Mouse (Mus musculus) liver, embryonic 13.5 days (tissue): Measurements from ENCODE around the gene Txndc12. TPM values are rescaled to one million over a fixed set of nuclear protein-coding genes. Genes with fewer than 3 reads are reported as not detected.

ENCODE experiments used
- ATAC-seq: fragments of 200-750 bp; cut with Nextera tagmentation; 2 replicates; pipeline ENCODE4 v1.8.0; 2017; ENCODE audit warnings: low read depth, mild to moderate bottlenecking, moderate number of reproducible peaks, moderate library complexity
- DNase-seq: peaks from one replicate; pipeline ENCODE4 v3.0.0; 2022
- H3K27ac ChIP-seq: fragments of 300-500 bp; sonication (generic); 2 replicates; pipeline ENCODE4 v1.5.1; 2015; ENCODE audit warnings: moderate library complexity, mild to moderate bottlenecking, inconsistent platforms
- H3K27me3 ChIP-seq: fragments of 300-500 bp; sonication (generic); 2 replicates; pipeline ENCODE4 v1.6.1; 2015; ENCODE audit warnings: mild to moderate bottlenecking, inconsistent platforms
- H3K36me3 ChIP-seq: fragments of 300-500 bp; sonication (generic); 2 replicates; pipeline ENCODE4 v1.6.1; 2015; ENCODE audit warnings: mild to moderate bottlenecking, inconsistent platforms
- H3K4me1 ChIP-seq: fragments of 300-500 bp; sonication (generic); replicated peaks from 2 replicates; pipeline ENCODE4 v1.6.1; 2015; ENCODE audit warnings: inconsistent platforms
- H3K4me2 ChIP-seq: fragments of 300-500 bp; sonication (generic); 2 replicates; pipeline ENCODE4 v1.6.1; 2015; ENCODE audit warnings: inconsistent platforms, mild to moderate bottlenecking, moderate library complexity
- H3K4me3 ChIP-seq: fragments of 300-500 bp; sonication (generic); replicated peaks from 2 replicates; pipeline ENCODE4 v1.5.1; 2015; ENCODE audit warnings: mild to moderate bottlenecking, inconsistent platforms
- H3K9ac ChIP-seq: fragments of 300-500 bp; sonication (generic); 2 replicates; pipeline ENCODE4 v1.6.1; 2015; ENCODE audit warnings: mild to moderate bottlenecking, inconsistent platforms
- H3K9me3 ChIP-seq: fragments of 300-500 bp; sonication (generic); replicated peaks from 2 replicates; pipeline ENCODE4 v1.6.1; 2016; ENCODE audit warnings: inconsistent platforms
- WGBS: fragments of 180-500 bp; shearing (Covaris S2); methylation state at CpG from one replicate; pipeline ENCODE4 v1.1.7; 2015; ENCODE audit not compliant: insufficient replicate concordance; 5-methylcytosine and 5-hydroxymethylcytosine counted together
- polyA plus RNA-seq: library from polyadenylated mRNA; unstranded; fragments of >200 nt; fragmentation: Nextera tagmentation; extraction: Ambion mirVana; gene quantifications from 2 replicates; pipeline ENCODE4 v1.2.1, GENCODE M21; 2015

The Txndc12 gene
- polyA plus RNA-seq, 1 experiment from 2014 or later = 28.3 TPM

GRCm38 (mm10) chr4:108902886-108903285 is 68.5 kb downstream of the Txndc12 start:
- Histone ChIP-seq H3K4me2 (no peak overlapping the region), H3K27ac (no peak overlapping the region), H3K4me1 (no peaks in the 10 kb centered on the region), H3K36me3 (no peaks in the 10 kb centered on the region), H3K9ac (no peak overlapping the region), H3K4me3 (no peak overlapping the region), H3K27me3 (0 out of 2 replicates have a peak, but pooled peaks cover 5% of the 10 kb centered on the region), H3K9me3 (no peaks in the 10 kb centered on the region)
- ATAC-seq (no peak), DNase-seq (no peak)
- WGBS = 78% methylated on average over 9 of the region's 9 CpGs

GRCm38 (mm10) chr4:108903346-108903745 is 68.9 kb downstream of the Txndc12 start:
- H3K27me3 ChIP-seq = 0 out of 2 replicates have a peak, but pooled peaks cover 5% of the 10 kb centered on the region
- H3K9me3 ChIP-seq = no peaks in the 10 kb centered on the region
- no peak overlapping the region for H3K27ac ChIP-seq
- DNase-seq = no peak
- no peaks in the 10 kb centered on the region for H3K4me1 ChIP-seq
- H3K4me3 ChIP-seq = no peak overlapping the region
- H3K36me3 ChIP-seq = no peaks in the 10 kb centered on the region
- 73% methylated on average over 9 of the region's 9 CpGs for WGBS
- H3K9ac ChIP-seq = no peak overlapping the region
- no peak for ATAC-seq
- no peak overlapping the region for H3K4me2 ChIP-seq

GRCm38 (mm10) chr4:108904076-108904475 is 69.7 kb downstream of the Txndc12 start:
- WGBS = 50% methylated on average over 6 of the region's 6 CpGs
- ATAC-seq = no peak

GRCm38 (mm10) chr4:108904790-108905189 is 70.4 kb downstream of the Txndc12 start:
- no peaks in the 10 kb centered on the region for H3K9me3 ChIP-seq
- no peak for DNase-seq
- H3K4me1 ChIP-seq = no peaks in the 10 kb centered on the region
- H3K36me3 ChIP-seq = no peaks in the 10 kb centered on the region
- no peak for ATAC-seq
- H3K4me2 ChIP-seq = no peak overlapping the region
- 0 out of 2 replicates have a peak, but pooled peaks cover 5% of the 10 kb centered on the region for H3K27me3 ChIP-seq
- H3K9ac ChIP-seq = no peak overlapping the region
- WGBS = 75% methylated on average over 10 of the region's 10 CpGs
- no peak overlapping the region for H3K4me3 ChIP-seq
- H3K27ac ChIP-seq = no peak overlapping the region

More at GRCm38 (mm10) chr4:108904076-108904475, 69.7 kb downstream of the Txndc12 start:
- H3K4me1 ChIP-seq = no peaks in the 10 kb centered on the region
- H3K36me3 ChIP-seq = no peaks in the 10 kb centered on the region
- H3K27me3 ChIP-seq = 0 out of 2 replicates have a peak, but pooled peaks cover 5% of the 10 kb centered on the region
- H3K9me3 ChIP-seq = no peaks in the 10 kb centered on the region
- H3K9ac ChIP-seq = no peak overlapping the region
- no peak overlapping the region for H3K4me3 ChIP-seq
- no peak for DNase-seq
- no peak overlapping the region for H3K27ac ChIP-seq
- no peak overlapping the region for H3K4me2 ChIP-seq

GRCm38 (mm10) chr4:108905859-108906258 is 71.5 kb downstream of the Txndc12 start:
- Histone ChIP-seq H3K9me3 (no peaks in the 10 kb centered on the region), H3K27me3 (0 out of 2 replicates have a peak, but pooled peaks cover 5% of the 10 kb centered on the region), H3K9ac (no peak overlapping the region), H3K4me3 (no peak overlapping the region), H3K27ac (no peak overlapping the region), H3K4me1 (no peaks in the 10 kb centered on the region), H3K36me3 (no peaks in the 10 kb centered on the region), H3K4me2 (no peak overlapping the region)
- no peak for DNase-seq
- no peak for ATAC-seq
- WGBS = 29% methylated on average over 6 of the region's 6 CpGs

- Histone ChIP-seq H3K4me1 (no peaks in the 10 kb centered on the region), H3K27ac (no peak overlapping the region), H3K4me3 (no peak overlapping the region), H3K9me3 (no peaks in the 10 kb centered on the region), H3K9ac (no peak overlapping the region), H3K27me3 (0 out of 2 replicates have a peak, but pooled peaks cover 5% of the 10 kb centered on the region), H3K4me2 (no peak overlapping the region), H3K36me3 (no peaks in the 10 kb centered on the region)
- DNase-seq (no peak), ATAC-seq (no peak)
These were observed 73.1 kb downstream of the Txndc12 start for GRCm38 (mm10) chr4:108907475-108907874.

- no peak overlapping the region for H3K27ac ChIP-seq
- no peaks in the 10 kb centered on the region for H3K9me3 ChIP-seq
- no peaks in the 10 kb centered on the region for H3K4me1 ChIP-seq
- no peak overlapping the region for H3K9ac ChIP-seq
- DNase-seq (no peak), ATAC-seq (no peak)
- no peak overlapping the region for H3K4me2 ChIP-seq
- H3K36me3 ChIP-seq = no peaks in the 10 kb centered on the region
- 45% methylated on average over 8 of the region's 8 CpGs for WGBS
- H3K4me3 ChIP-seq = no peak overlapping the region
- H3K27me3 ChIP-seq = 0 out of 2 replicates have a peak, but pooled peaks cover 5% of the 10 kb centered on the region
These were observed 75.5 kb downstream of the Txndc12 start for GRCm38 (mm10) chr4:108909872-108910425.

Other genes starting within 250 kb of the Txndc12 start
- 12.9 and 13.3 TPM in 2 replicates for gene Cc2d1b, start 214.7 kb upstream of the Txndc12 start, polyA plus RNA-seq
- gene 3110021N24Rik, start 115.0 kb upstream of the Txndc12 start, polyA plus RNA-seq = 0.10 TPM in 1 of 2 replicates, not detected in the other
- 0.48 and 0.56 TPM in 2 replicates for gene Zfyve9, start 53.8 kb upstream of the Txndc12 start, polyA plus RNA-seq
- gene Btf3l4, start 987 bp upstream of the Txndc12 start, polyA plus RNA-seq = 56.9 and 63.5 TPM in 2 replicates
- 59.6 and 63.3 TPM in 2 replicates for gene Kti12, start 13.2 kb downstream of the Txndc12 start, polyA plus RNA-seq
- gene A730015C16Rik, start 14.0 kb downstream of the Txndc12 start, polyA plus RNA-seq = 0.24 and 0.34 TPM in 2 replicates
- 2.1 and 3.5 TPM in 2 replicates for gene Rab3b, start 44.5 kb downstream of the Txndc12 start, polyA plus RNA-seq
- gene Nrd1, start 166.1 kb downstream of the Txndc12 start, polyA plus RNA-seq = 37.3 and 49.1 TPM in 2 replicates